Mouse (Mus musculus): ENCODE measurements around the gene Prkg1. TPM values are rescaled to one million over a fixed set of nuclear protein-coding genes. Genes with fewer than 3 reads are reported as not detected.

Gene Prkg1
- polyA plus RNA-seq, 1 experiment from 2014 or later, result 3.1 TPM

- no peaks in the 10 kb centered on the region for H3K27me3 ChIP-seq (ENCODE audit: insufficient read depth, low read length)
- no peak overlapping the region for H3K9ac ChIP-seq (replicated peaks; ENCODE audit: low read length)
- no peak overlapping the region for H3K27ac ChIP-seq (ENCODE audit: low read length)
- H3K36me3 ChIP-seq (ENCODE audit: insufficient read depth, low read length), result no peaks in the 10 kb centered on the region
- ATAC-seq (ENCODE audit: low FRiP score, low TSS enrichment), result no peak
- 93% methylated on average over 3 of the region's 3 CpGs for WGBS
- H3K4me2 ChIP-seq (replicated peaks; ENCODE audit: low read depth, low read length), result no peak overlapping the region
- no peaks in the 10 kb centered on the region for H3K9me3 ChIP-seq (ENCODE audit: low read length)
- H3K4me1 ChIP-seq (ENCODE audit: insufficient read depth, low read length), result no peaks in the 10 kb centered on the region
- no peak overlapping the region for H3K4me3 ChIP-seq (ENCODE audit: low read length)
Observed at GRCm38 (mm10) chr19:31124628-31125027, 640.2 kb downstream of the Prkg1 start.

GRCm38 (mm10) chr19:31114690-31115089, 650.1 kb downstream of the Prkg1 start:
- peak; percentile 69; the same call in 1 of the 2 replicates for ATAC-seq (ENCODE audit: low FRiP score, low TSS enrichment)
- no peak overlapping the region for H3K9ac ChIP-seq (replicated peaks; ENCODE audit: low read length)
- WGBS, result 8% methylated on average over 4 of the region's 4 CpGs

GRCm38 (mm10) chr19:31106835-31107554, 657.8 kb downstream of the Prkg1 start:
- H3K9me3 ChIP-seq (ENCODE audit: low read length), result no peaks in the 10 kb centered on the region
- no peaks in the 10 kb centered on the region for H3K36me3 ChIP-seq (ENCODE audit: insufficient read depth, low read length)
- H3K27me3 ChIP-seq (ENCODE audit: insufficient read depth, low read length), result no peaks in the 10 kb centered on the region
- H3K27ac ChIP-seq (ENCODE audit: low read length), result no peak overlapping the region
- 0 out of 2 replicates have a peak, but pooled peaks cover 4% of the 10 kb centered on the region for H3K4me1 ChIP-seq (ENCODE audit: insufficient read depth, low read length)
- 39% methylated on average over 9 of the region's 9 CpGs for WGBS
- peak; percentile 39; the same call in 1 of the 2 replicates for ATAC-seq (ENCODE audit: low FRiP score, low TSS enrichment)
- H3K9ac ChIP-seq (replicated peaks; ENCODE audit: low read length), result no peak overlapping the region
- H3K4me2 ChIP-seq (replicated peaks; ENCODE audit: low read depth, low read length), result no peak overlapping the region
- no peak overlapping the region for H3K4me3 ChIP-seq (ENCODE audit: low read length)

More at GRCm38 (mm10) chr19:31114690-31115089, 650.1 kb downstream of the Prkg1 start:
- peaks cover 10% of the 10 kb centered on the region; the same call in 1 of the 2 replicates for H3K4me1 ChIP-seq (ENCODE audit: insufficient read depth, low read length)
- H3K9me3 ChIP-seq (ENCODE audit: low read length), result no peaks in the 10 kb centered on the region
- H3K36me3 ChIP-seq (ENCODE audit: insufficient read depth, low read length), result no peaks in the 10 kb centered on the region
- no peak overlapping the region for H3K4me3 ChIP-seq (ENCODE audit: low read length)
- no peak overlapping the region for H3K27ac ChIP-seq (ENCODE audit: low read length)
- no peak overlapping the region for H3K4me2 ChIP-seq (replicated peaks; ENCODE audit: low read depth, low read length)
- no peaks in the 10 kb centered on the region for H3K27me3 ChIP-seq (ENCODE audit: insufficient read depth, low read length)

GRCm38 (mm10) chr19:31106036-31106435, 658.8 kb downstream of the Prkg1 start:
- H3K9me3 ChIP-seq (ENCODE audit: low read length), result no peaks in the 10 kb centered on the region
- no peak overlapping the region for H3K27ac ChIP-seq (ENCODE audit: low read length)
- 0 out of 2 replicates have a peak, but pooled peaks cover 4% of the 10 kb centered on the region for H3K4me1 ChIP-seq (ENCODE audit: insufficient read depth, low read length)
- no peak overlapping the region for H3K4me3 ChIP-seq (ENCODE audit: low read length)
- no peak for ATAC-seq (ENCODE audit: low FRiP score, low TSS enrichment)
- H3K4me2 ChIP-seq (replicated peaks; ENCODE audit: low read depth, low read length), result no peak overlapping the region
- no peaks in the 10 kb centered on the region for H3K36me3 ChIP-seq (ENCODE audit: insufficient read depth, low read length)
- H3K9ac ChIP-seq (replicated peaks; ENCODE audit: low read length), result no peak overlapping the region
- WGBS, result 34% methylated on average over 3 of the region's 3 CpGs
- no peaks in the 10 kb centered on the region for H3K27me3 ChIP-seq (ENCODE audit: insufficient read depth, low read length)

- Histone ChIP-seq H3K4me2 (replicated peaks; ENCODE audit: low read depth, low read length) (no peak overlapping the region), H3K4me3 (ENCODE audit: low read length) (no peak overlapping the region), H3K4me1 (ENCODE audit: insufficient read depth, low read length) (0 out of 2 replicates have a peak, but pooled peaks cover 4% of the 10 kb centered on the region), H3K27ac (ENCODE audit: low read length) (no peak overlapping the region), H3K36me3 (ENCODE audit: insufficient read depth, low read length) (no peaks in the 10 kb centered on the region), H3K9ac (replicated peaks; ENCODE audit: low read length) (no peak overlapping the region), H3K27me3 (ENCODE audit: insufficient read depth, low read length) (no peaks in the 10 kb centered on the region), H3K9me3 (ENCODE audit: low read length) (no peaks in the 10 kb centered on the region)
- no peak for ATAC-seq (ENCODE audit: low FRiP score, low TSS enrichment)
- 81% methylated on average over 6 of the region's 6 CpGs for WGBS
Observed at GRCm38 (mm10) chr19:31104764-31105163, 660.1 kb downstream of the Prkg1 start.

- no peak for ATAC-seq (ENCODE audit: low FRiP score, low TSS enrichment)
- Histone ChIP-seq H3K36me3 (ENCODE audit: insufficient read depth, low read length) (no peaks in the 10 kb centered on the region), H3K9ac (replicated peaks; ENCODE audit: low read length) (no peak overlapping the region), H3K27me3 (ENCODE audit: insufficient read depth, low read length) (no peaks in the 10 kb centered on the region), H3K9me3 (ENCODE audit: low read length) (no peaks in the 10 kb centered on the region), H3K4me1 (ENCODE audit: insufficient read depth, low read length) (no peaks in the 10 kb centered on the region), H3K4me3 (ENCODE audit: low read length) (no peak overlapping the region), H3K27ac (ENCODE audit: low read length) (no peak overlapping the region), H3K4me2 (replicated peaks; ENCODE audit: low read depth, low read length) (no peak overlapping the region)
- 77% methylated on average over 3 of the region's 3 CpGs for WGBS
Observed at GRCm38 (mm10) chr19:31099369-31099768, 665.5 kb downstream of the Prkg1 start.

- Histone ChIP-seq H3K27me3 (ENCODE audit: insufficient read depth, low read length) (no peaks in the 10 kb centered on the region), H3K9me3 (ENCODE audit: low read length) (no peaks in the 10 kb centered on the region), H3K9ac (replicated peaks; ENCODE audit: low read length) (no peak overlapping the region), H3K4me1 (ENCODE audit: insufficient read depth, low read length) (no peaks in the 10 kb centered on the region), H3K4me2 (replicated peaks; ENCODE audit: low read depth, low read length) (no peak overlapping the region), H3K4me3 (ENCODE audit: low read length) (no peak overlapping the region), H3K27ac (ENCODE audit: low read length) (no peak overlapping the region), H3K36me3 (ENCODE audit: insufficient read depth, low read length) (no peaks in the 10 kb centered on the region)
- 80% methylated on average over 3 of the region's 3 CpGs for WGBS
- ATAC-seq (ENCODE audit: low FRiP score, low TSS enrichment), result no peak
Observed at GRCm38 (mm10) chr19:31097857-31098256, 667.0 kb downstream of the Prkg1 start.

GRCm38 (mm10) chr19:31083761-31084160, 681.1 kb downstream of the Prkg1 start:
- Histone ChIP-seq H3K9me3 (ENCODE audit: low read length) (peaks cover 23% of the 10 kb centered on the region), H3K9ac (replicated peaks; ENCODE audit: low read length) (peak overlapping the region; percentile 92; the same call in 1 of the 2 replicates), H3K36me3 (ENCODE audit: insufficient read depth, low read length) (peaks cover 37% of the 10 kb centered on the region), H3K4me2 (replicated peaks; ENCODE audit: low read depth, low read length) (peak overlapping the region; percentile 85), H3K4me3 (ENCODE audit: low read length) (peak overlapping the region; percentile 78), H3K27me3 (ENCODE audit: insufficient read depth, low read length) (no peaks in the 10 kb centered on the region), H3K27ac (ENCODE audit: low read length) (no peak overlapping the region), H3K4me1 (ENCODE audit: insufficient read depth, low read length) (peaks cover 10% of the 10 kb centered on the region)
- ATAC-seq (ENCODE audit: low FRiP score, low TSS enrichment), result no peak
- WGBS, result 94% methylated on average over 8 of the region's 8 CpGs

- H3K27ac ChIP-seq (ENCODE audit: low read length), result peak within 1 kb of the TSS; percentile 82
- peak within 1 kb of the TSS; percentile 78 for H3K4me3 ChIP-seq (ENCODE audit: low read length)
- no peaks in the 10 kb centered on the region for H3K27me3 ChIP-seq (ENCODE audit: insufficient read depth, low read length)
- peak; percentile 100 for ATAC-seq (ENCODE audit: low FRiP score, low TSS enrichment)
- H3K4me2 ChIP-seq (replicated peaks; ENCODE audit: low read depth, low read length), result peak within 1 kb of the TSS; percentile 85
- peaks cover 23% of the 10 kb centered on the region for H3K9me3 ChIP-seq (ENCODE audit: low read length)
- peak within 1 kb of the TSS; percentile 92 for H3K9ac ChIP-seq (replicated peaks; ENCODE audit: low read length)
- peaks cover 37% of the 10 kb centered on the region for H3K36me3 ChIP-seq (ENCODE audit: insufficient read depth, low read length)
- 4% methylated on average over 56 of the region's 56 CpGs for WGBS
- peaks cover 10% of the 10 kb centered on the region for H3K4me1 ChIP-seq (ENCODE audit: insufficient read depth, low read length)
Observed at GRCm38 (mm10) chr19:31082662-31083429, 682.0 kb downstream of the Prkg1 start, which contains the start of gene Cstf2t. Gene Cstf2t, plus strand, starts transcription at chr19:31082837.
